Mouse (Mus musculus): Measurements from ENCODE around the gene 2900026A02Rik. TPM values are rescaled to one million over a fixed set of nuclear protein-coding genes. Genes with fewer than 3 reads are reported as not detected.
A peak's percentile ranks its signal among the peaks of the same experiment; 100 is the strongest.

2900026A02Rik gene
- total and polyA plus RNA-seq, 3 experiments: 18.0 to 21.4 (median 19.2) TPM

DNA sequence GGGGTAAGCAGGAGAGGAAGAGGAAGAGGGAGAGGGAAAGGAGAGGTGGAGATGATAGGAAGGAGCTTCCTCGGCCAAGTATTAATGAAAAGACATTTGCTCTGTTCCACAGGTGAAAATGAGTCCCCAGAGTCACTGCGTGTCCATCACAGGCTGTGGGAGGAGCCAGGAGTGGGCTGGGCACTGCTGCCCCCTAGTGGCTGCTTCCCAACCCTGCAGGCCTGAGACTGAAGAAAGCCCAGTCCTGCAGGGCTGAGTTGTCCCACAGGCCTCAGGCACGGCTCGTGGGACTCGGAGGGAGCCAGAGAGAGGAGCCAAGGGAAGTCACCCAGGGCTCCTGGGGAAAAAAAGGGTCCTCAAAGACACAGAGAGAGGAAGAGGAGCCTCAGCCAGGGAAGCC, 47.7 kb downstream of the 2900026A02Rik start:
- H3K4me3 ChIP-seq: no peak overlapping the region
- TF ChIP-seq CTCF (IDR thresholded peaks at IDR 0.05): peak; percentile 96
- 0 out of 2 replicates have a peak, but pooled peaks have one; percentile 35 for TF ChIP-seq EP300 (IDR thresholded peaks at IDR 0.05; ENCODE audit: insufficient read depth, low read depth, low read length)
- TF ChIP-seq POLR2A (IDR thresholded peaks at IDR 0.05; ENCODE audit: insufficient read depth, low read depth, low read length): no peak
- H3K79me2 ChIP-seq (replicated peaks; ENCODE audit: control insufficient read depth, insufficient read depth, low read length): no peaks in the 10 kb centered on the region
- no peaks in the 10 kb centered on the region for H3K27me3 ChIP-seq (ENCODE audit: control insufficient read depth, insufficient read depth, low read length)
- peaks cover 1% of the 10 kb centered on the region; the same call in 1 of the 2 replicates for H3K4me1 ChIP-seq (ENCODE audit: control insufficient read depth, insufficient read depth, low read length)
- intact Hi-C loops (cut with DNase I): no loop called here
- H3K36me3 ChIP-seq (ENCODE audit: control insufficient read depth, insufficient read depth, low read length): no peaks in the 10 kb centered on the region
- no peak overlapping the region for H3K9ac ChIP-seq (ENCODE audit: low read depth, low read length)
- DNase-seq: peak; percentile 63 to 80
- H3K27ac ChIP-seq: no peak overlapping the region
- 12% methylated on average over 5 of the region's 5 CpGs for WGBS

DNA sequence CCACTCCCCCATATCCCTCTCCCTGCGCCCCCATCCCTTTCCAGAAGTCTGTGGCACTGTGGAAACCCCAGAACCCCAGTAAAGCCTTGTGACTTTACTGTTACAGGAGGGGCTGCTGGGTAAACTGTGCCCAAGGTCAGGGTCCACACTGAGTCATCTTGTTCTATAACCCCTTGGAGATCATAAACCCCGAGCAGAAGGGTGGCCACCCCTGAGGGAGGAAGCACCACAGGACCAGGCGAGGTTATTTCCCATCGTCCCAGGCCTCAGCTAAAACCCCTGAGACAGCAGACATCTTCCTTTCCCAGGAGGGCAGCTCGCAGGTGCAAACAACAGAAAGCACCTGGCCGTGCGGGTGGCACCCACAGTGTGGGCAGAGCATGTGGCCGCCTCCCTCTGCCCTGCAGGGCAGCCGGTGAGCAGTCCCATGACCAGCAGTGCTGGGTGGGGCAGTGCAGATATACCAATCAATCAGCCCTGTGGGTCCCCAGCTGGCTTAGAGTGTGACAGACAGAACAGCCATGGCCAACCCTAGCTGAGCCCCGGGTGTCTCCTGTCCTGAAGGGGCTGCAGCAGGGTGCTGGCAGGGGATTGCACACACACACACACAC, 49.0 kb downstream of the 2900026A02Rik start:
- TF ChIP-seq POLR2A (IDR thresholded peaks at IDR 0.05; ENCODE audit: insufficient read depth, low read depth, low read length) (no peak), EP300 (IDR thresholded peaks at IDR 0.05; ENCODE audit: insufficient read depth, low read depth, low read length) (no peak), CTCF (IDR thresholded peaks at IDR 0.05) (no peak)
- no peak for DNase-seq
- H3K36me3 ChIP-seq (ENCODE audit: control insufficient read depth, insufficient read depth, low read length): no peaks in the 10 kb centered on the region
- no peaks in the 10 kb centered on the region for H3K27me3 ChIP-seq (ENCODE audit: control insufficient read depth, insufficient read depth, low read length)
- no peak overlapping the region for H3K9ac ChIP-seq (ENCODE audit: low read depth, low read length)
- H3K4me1 ChIP-seq (ENCODE audit: control insufficient read depth, insufficient read depth, low read length): peaks cover 1% of the 10 kb centered on the region; the same call in 1 of the 2 replicates
- H3K4me3 ChIP-seq: no peak overlapping the region
- no peak overlapping the region for H3K27ac ChIP-seq
- no peaks in the 10 kb centered on the region for H3K79me2 ChIP-seq (replicated peaks; ENCODE audit: control insufficient read depth, insufficient read depth, low read length)
- intact Hi-C loops (cut with DNase I): loop anchor here (1.0 kb wide), 1 partner anchor 73 kb away; no protein-coding TSS in a partner anchor
- 82% methylated on average over 10 of the region's 10 CpGs for WGBS

DNA sequence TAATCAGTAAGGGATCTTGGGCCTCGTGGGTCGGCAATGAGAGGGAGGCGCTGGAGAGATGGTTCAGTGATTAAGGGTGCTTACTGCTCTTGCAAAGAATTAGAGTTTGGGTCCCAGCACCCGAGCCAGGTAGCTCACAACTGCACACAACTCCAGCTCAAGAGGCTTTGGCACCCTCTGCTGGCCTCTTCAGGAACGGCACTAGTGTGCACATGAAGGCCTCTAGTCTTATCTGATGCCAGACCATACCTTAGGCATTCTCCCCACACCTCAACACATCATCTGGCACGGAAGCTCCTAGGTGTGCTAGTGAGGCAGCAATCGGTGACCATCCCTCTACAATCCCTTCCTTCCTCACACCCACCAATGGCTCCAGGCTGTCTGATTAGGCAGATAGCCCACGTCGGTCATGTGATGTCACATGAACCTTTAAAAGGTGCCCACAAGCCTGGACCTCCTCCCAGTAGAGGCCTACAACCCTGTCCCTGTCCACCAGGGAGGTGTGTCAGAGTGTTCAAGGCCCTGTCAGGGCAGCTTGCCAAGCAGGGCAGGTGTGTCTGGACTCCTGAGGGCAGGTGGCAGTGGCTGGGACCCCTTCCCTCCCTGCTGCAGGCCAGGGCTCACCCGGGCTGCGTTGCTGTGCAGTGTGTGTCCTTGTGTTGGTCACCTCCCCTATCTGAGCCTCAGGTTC, 50.8 kb downstream of the 2900026A02Rik start:
- 91% methylated on average over 11 of the region's 11 CpGs for WGBS
- no peak overlapping the region for H3K9ac ChIP-seq (ENCODE audit: low read depth, low read length)
- no peaks in the 10 kb centered on the region for H3K79me2 ChIP-seq (replicated peaks; ENCODE audit: control insufficient read depth, insufficient read depth, low read length)
- no peaks in the 10 kb centered on the region for H3K36me3 ChIP-seq (ENCODE audit: control insufficient read depth, insufficient read depth, low read length)
- H3K27me3 ChIP-seq (ENCODE audit: control insufficient read depth, insufficient read depth, low read length): no peaks in the 10 kb centered on the region
- TF ChIP-seq EP300 (IDR thresholded peaks at IDR 0.05; ENCODE audit: insufficient read depth, low read depth, low read length): no peak
- peak; percentile 72 for TF ChIP-seq CTCF (IDR thresholded peaks at IDR 0.05)
- TF ChIP-seq POLR2A (IDR thresholded peaks at IDR 0.05; ENCODE audit: insufficient read depth, low read depth, low read length): no peak
- H3K4me3 ChIP-seq: no peak overlapping the region
- DNase-seq: no peak
- intact Hi-C loops (cut with DNase I): no loop called here
- no peak overlapping the region for H3K27ac ChIP-seq
- peaks cover 1% of the 10 kb centered on the region; the same call in 1 of the 2 replicates for H3K4me1 ChIP-seq (ENCODE audit: control insufficient read depth, insufficient read depth, low read length)

DNA sequence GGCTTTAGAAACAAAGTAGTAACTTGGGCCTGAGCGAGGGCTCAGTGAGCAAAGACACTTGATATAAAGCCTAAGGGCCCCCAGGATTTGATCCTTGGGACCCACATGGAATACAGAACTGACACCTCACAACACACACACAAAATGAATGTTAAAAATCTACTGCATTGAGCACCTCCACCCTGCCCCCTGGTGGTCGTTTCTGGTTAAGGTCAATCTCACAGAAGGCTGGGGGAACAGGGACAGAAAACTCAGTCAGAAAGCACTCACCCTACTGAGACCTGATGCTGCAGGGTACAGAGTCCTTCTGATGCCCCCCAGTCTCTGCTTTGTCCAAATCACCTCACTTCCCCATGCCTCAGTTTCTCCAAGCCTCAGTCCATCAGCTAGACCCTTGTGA, 53.3 kb downstream of the 2900026A02Rik start:
- Histone ChIP-seq H3K4me1 (ENCODE audit: control insufficient read depth, insufficient read depth, low read length) (peaks cover 2% of the 10 kb centered on the region; the same call in 1 of the 2 replicates), H3K36me3 (ENCODE audit: control insufficient read depth, insufficient read depth, low read length) (no peaks in the 10 kb centered on the region), H3K4me3 (no peak overlapping the region), H3K27ac (no peak overlapping the region), H3K9ac (ENCODE audit: low read depth, low read length) (no peak overlapping the region), H3K79me2 (replicated peaks; ENCODE audit: control insufficient read depth, insufficient read depth, low read length) (no peaks in the 10 kb centered on the region), H3K27me3 (ENCODE audit: control insufficient read depth, insufficient read depth, low read length) (no peaks in the 10 kb centered on the region)
- 48% methylated on average over 2 of the region's 2 CpGs for whole genome bisulfite sequencing
- no peak for DNase-seq
- intact Hi-C loops (cut with DNase I): no loop called here
- TF ChIP-seq POLR2A (IDR thresholded peaks at IDR 0.05; ENCODE audit: insufficient read depth, low read depth, low read length): no peak
- peak; percentile 79 for TF ChIP-seq CTCF (IDR thresholded peaks at IDR 0.05)
- TF ChIP-seq EP300 (IDR thresholded peaks at IDR 0.05; ENCODE audit: insufficient read depth, low read depth, low read length): no peak

DNA sequence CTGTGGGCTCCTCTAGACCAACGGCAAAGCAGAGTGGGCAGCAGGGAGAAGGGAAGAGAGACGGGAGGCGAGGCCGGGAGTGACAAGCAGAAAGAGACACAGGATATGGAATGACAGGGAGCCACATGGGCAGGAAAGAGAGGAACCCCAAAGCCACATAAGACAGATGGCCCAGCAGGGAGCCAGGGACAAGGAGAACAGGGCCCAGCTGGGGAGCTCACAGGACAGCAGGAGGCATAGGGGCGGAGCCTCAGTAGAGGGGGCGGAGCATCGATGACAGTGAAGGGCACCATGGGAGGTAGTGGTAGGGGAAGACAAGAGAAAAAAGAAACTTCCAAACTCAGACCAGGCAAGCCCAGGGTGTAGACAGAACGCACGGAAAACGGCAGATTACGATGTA, 55.6 kb downstream of the 2900026A02Rik start:
- DNase-seq: no peak
- TF ChIP-seq POLR2A (IDR thresholded peaks at IDR 0.05; ENCODE audit: insufficient read depth, low read depth, low read length) (no peak), CTCF (IDR thresholded peaks at IDR 0.05) (no peak), EP300 (IDR thresholded peaks at IDR 0.05; ENCODE audit: insufficient read depth, low read depth, low read length) (no peak)
- Histone ChIP-seq H3K27me3 (ENCODE audit: control insufficient read depth, insufficient read depth, low read length) (no peaks in the 10 kb centered on the region), H3K4me3 (no peak overlapping the region), H3K79me2 (replicated peaks; ENCODE audit: control insufficient read depth, insufficient read depth, low read length) (no peaks in the 10 kb centered on the region), H3K27ac (no peak overlapping the region), H3K4me1 (ENCODE audit: control insufficient read depth, insufficient read depth, low read length) (peaks cover 3% of the 10 kb centered on the region; the same call in 1 of the 2 replicates), H3K36me3 (ENCODE audit: control insufficient read depth, insufficient read depth, low read length) (no peaks in the 10 kb centered on the region), H3K9ac (ENCODE audit: low read depth, low read length) (no peak overlapping the region)
- 60% methylated on average over 11 of the region's 11 CpGs for whole genome bisulfite sequencing
- intact Hi-C loops (cut with DNase I): no loop called here

All from heart, adult 2 months (tissue).